Mouse (Mus musculus): ENCODE results near the gene Twistnb. TPM values are rescaled to one million over a fixed set of nuclear protein-coding genes. Genes with fewer than 3 reads are reported as not detected.

Gene Twistnb
- total RNA-seq, 2 experiments from 2014 or later, result 9.4 to 12.0 TPM

Other genes with a start within 250 kb of the Twistnb start
- gene Efcab10, start 34.8 kb upstream of the Twistnb start, total RNA-seq (2021), result not detected